Comparison of ENCODE assay signal across 15 mouse cellular contexts in the genomic region with DNA sequence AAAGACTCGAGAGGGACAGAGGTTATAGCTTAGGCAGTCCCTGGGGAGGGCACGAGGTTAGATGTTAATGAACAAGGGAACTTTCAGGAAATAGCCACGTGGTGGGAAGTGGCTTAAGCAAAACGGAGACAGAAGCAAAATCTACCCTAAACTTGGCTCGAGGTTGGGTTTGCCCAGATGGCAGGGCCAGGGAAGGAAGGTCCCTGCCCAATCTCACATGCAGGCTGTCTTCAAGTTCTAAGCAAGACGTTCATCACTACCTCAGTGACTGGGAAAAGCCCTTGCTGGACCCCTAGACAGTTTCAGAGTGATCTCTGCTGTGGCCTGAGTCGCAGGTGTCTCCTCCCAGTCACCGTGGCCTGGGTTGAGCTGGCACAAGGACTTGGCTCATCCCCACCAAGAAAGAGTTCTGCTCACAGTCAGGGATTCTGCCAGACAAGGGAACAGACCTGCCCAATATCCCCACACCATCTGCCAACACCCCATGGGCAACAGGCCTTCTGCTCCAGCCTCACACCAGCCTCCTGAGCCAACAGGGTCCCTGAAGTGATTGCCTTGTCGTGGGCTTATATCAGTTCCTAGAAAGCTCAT. TPM values are rescaled to one million over a fixed set of nuclear protein-coding genes. Genes with fewer than 3 reads are reported as not detected.
DNase-seq lines count a peak whose midpoint lies in the region; ATAC-seq lines count a peak whose summit lies in the region.
"Had no signal": no experiment of that assay in that cellular context is flagged by ENCODE, and none has a peak within 500 bp of the region (broad histone marks: within the 10 kb centered on the region; RNA-seq: fewer than 3 reads in every experiment).

No protein-coding gene starts in this region.

- no peak overlapping the region for H3K27ac ChIP-seq in forebrain, embryonic 13.5 days
- H3K27ac ChIP-seq: liver, embryonic 12.5 days had no signal

- no peak overlapping the region for H3K9ac ChIP-seq in forebrain, embryonic 13.5 days
- H3K9ac ChIP-seq: liver, embryonic 12.5 days had no signal

- DNase-seq in CD4-positive, CD25-positive, alpha-beta regulatory T cell, adult 2 months (ENCODE audit: low read depth, low spot score), result peak; percentile 21
- peak; percentile 52 to 62 for DNase-seq in kidney, postnatal 25 days
- no peak for DNase-seq in kidney, adult 11 months
- DNase-seq in cerebellum, adult 8-10 months, result peak; percentile 83
- peak; percentile 69 to 74 for DNase-seq in spleen, postnatal 36 days (ENCODE audit: low spot score in 2 of 2)
- DNase-seq in thymus, postnatal 25 days, result no peak
- DNase-seq: adrenal gland, postnatal 25 days; heart, postnatal 14 days; lung, postnatal 4 days; right cerebral cortex, postnatal 25 days had no signal

- no peak for ATAC-seq in CD4-positive, CD25-positive, alpha-beta regulatory T cell, adult 4 months
- no peak for ATAC-seq in forebrain, embryonic 13.5 days
- ATAC-seq: liver, embryonic 12.5 days; midbrain, embryonic 16.5 days had no signal

- 59% methylated on average over 9 of the region's 9 CpGs for WGBS in forebrain, embryonic 13.5 days

- H3K9me3 ChIP-seq in forebrain, embryonic 13.5 days (replicated peaks), result peaks cover 5% of the 10 kb centered on the region
- H3K9me3 ChIP-seq: liver, embryonic 12.5 days had no signal

- no peaks in the 10 kb centered on the region for H3K4me1 ChIP-seq in forebrain, embryonic 13.5 days

- H3K4me2 ChIP-seq in forebrain, embryonic 13.5 days, result no peak overlapping the region
- H3K4me2 ChIP-seq: liver, embryonic 12.5 days had no signal

- no peaks in the 10 kb centered on the region for H3K27me3 ChIP-seq in forebrain, embryonic 13.5 days
- H3K27me3 ChIP-seq: liver, embryonic 12.5 days; Patski had no signal

- no peak overlapping the region for H3K4me3 ChIP-seq in forebrain, embryonic 13.5 days
- H3K4me3 ChIP-seq: liver, embryonic 12.5 days had no signal

- no peaks in the 10 kb centered on the region for H3K36me3 ChIP-seq in forebrain, embryonic 13.5 days (ENCODE audit: poor library complexity, severe bottlenecking)
- H3K36me3 ChIP-seq: liver, embryonic 12.5 days had no signal

RNA-seq across cellular contexts. Expression of gene Gm9887, which starts 45.5 kb away (rescaled TPM):
- polyA plus RNA-seq in CD4-positive, CD25-positive, alpha-beta regulatory T cell, adult 4 months (2017; shearing (Covaris generic)), result under 1 TPM in 1 of 2 experiments, not detected in 1; 0.54 TPM
- polyA plus RNA-seq in forebrain, embryonic 13.5 days (2015; fragmentation: Nextera tagmentation; extraction: Ambion mirVana), result 0.63 and 0.80 TPM in 2 replicates

RNA-seq across cellular contexts. Expression of gene Arf6, which starts 45.8 kb away (rescaled TPM):
- polyA plus RNA-seq in CD4-positive, CD25-positive, alpha-beta regulatory T cell, adult 4 months (2017; shearing (Covaris generic)), result 10 to 100 TPM; 27.8 to 79.0 TPM
- 25.4 and 29.0 TPM in 2 replicates for polyA plus RNA-seq in forebrain, embryonic 13.5 days (2015; fragmentation: Nextera tagmentation; extraction: Ambion mirVana)

Comparison
In these comparisons a context has a peak if more than half of its experiments do, and no peak if none do; other contexts are left out.
1. DNase-seq: peak in CD4-positive, CD25-positive, alpha-beta regulatory T cell, adult 2 months (single experiment), kidney, postnatal 25 days (2 of 2), cerebellum, adult 8-10 months (single experiment) and spleen, postnatal 36 days (2 of 2); none in kidney, adult 11 months (single experiment) and thymus, postnatal 25 days (single experiment).